Mouse (Mus musculus) forebrain, embryonic 14.5 days (tissue): ENCODE measurements around the gene Cacng4. TPM values are rescaled to one million over a fixed set of nuclear protein-coding genes. Genes with fewer than 3 reads are reported as not detected.

Source experiments
- ATAC-seq: fragments of 200-750 bp; cut with Nextera tagmentation; 2 replicates; pipeline ENCODE4 v1.8.0; 2017; ENCODE audit warnings: mild to moderate bottlenecking, moderate library complexity
- DNase-seq: peaks from one replicate; pipeline ENCODE4 v3.0.0-alpha.2; 2015; ENCODE audit warnings: low spot score
- H3K27ac ChIP-seq: fragments of 300-500 bp; sonication (generic); 2 replicates; pipeline ENCODE4 v1.5.1; 2014; ENCODE audit warnings: low read depth, mild to moderate bottlenecking, control low read depth, low read length, moderate library complexity
- H3K27me3 ChIP-seq: fragments of 300-500 bp; sonication (generic); replicated peaks from 2 replicates; pipeline ENCODE4 v1.6.1; 2014; ENCODE audit warnings: low read length, control low read depth, mixed read lengths; ENCODE audit not compliant: control insufficient read depth, insufficient read depth
- H3K36me3 ChIP-seq: fragments of 300-500 bp; sonication (generic); 2 replicates; pipeline ENCODE4 v1.6.1; 2014; ENCODE audit warnings: low read length, control low read depth; ENCODE audit not compliant: control insufficient read depth, insufficient read depth
- H3K4me1 ChIP-seq: fragments of 300-500 bp; sonication (generic); 2 replicates; pipeline ENCODE4 v1.6.1; 2014; ENCODE audit warnings: antibody characterized with exemption, low read length, control low read depth; ENCODE audit not compliant: control insufficient read depth, insufficient read depth
- H3K4me2 ChIP-seq: fragments of 300-500 bp; sonication (generic); 2 replicates; pipeline ENCODE4 v1.6.1; 2014; ENCODE audit warnings: mild to moderate bottlenecking, control low read depth, low read length
- H3K4me3 ChIP-seq: fragments of 300-500 bp; sonication (generic); 2 replicates; pipeline ENCODE4 v1.5.1; 2014; ENCODE audit warnings: low read depth, low read length, control low read depth
- H3K9ac ChIP-seq: fragments of 300-500 bp; sonication (generic); 2 replicates; pipeline ENCODE4 v1.6.1; 2014; ENCODE audit warnings: mild to moderate bottlenecking, low read length, control low read depth, moderate library complexity
- H3K9me3 ChIP-seq: fragments of 300-500 bp; sonication (generic); replicated peaks from 2 replicates; pipeline ENCODE4 v1.6.1; 2016; ENCODE audit warnings: low read length, control low read depth, mixed read lengths; ENCODE audit not compliant: control insufficient read depth
- WGBS: fragments of 180-500 bp; shearing (Covaris S2); extraction: QIAGEN DNeasy Blood & Tissue Kit; methylation state at CpG from one replicate; pipeline ENCODE4 v1.1.7; 2014; 5-methylcytosine and 5-hydroxymethylcytosine counted together
- polyA plus RNA-seq: library from polyadenylated mRNA; unstranded; fragments of >200 nt; fragmentation: Nextera tagmentation; extraction: Ambion mirVana; gene quantifications from 2 replicates; pipeline ENCODE4 v1.2.1, GENCODE M21; 2014

Gene Cacng4
- polyA plus RNA-seq, 1 experiment from 2014 or later: 35.4 TPM

DNA sequence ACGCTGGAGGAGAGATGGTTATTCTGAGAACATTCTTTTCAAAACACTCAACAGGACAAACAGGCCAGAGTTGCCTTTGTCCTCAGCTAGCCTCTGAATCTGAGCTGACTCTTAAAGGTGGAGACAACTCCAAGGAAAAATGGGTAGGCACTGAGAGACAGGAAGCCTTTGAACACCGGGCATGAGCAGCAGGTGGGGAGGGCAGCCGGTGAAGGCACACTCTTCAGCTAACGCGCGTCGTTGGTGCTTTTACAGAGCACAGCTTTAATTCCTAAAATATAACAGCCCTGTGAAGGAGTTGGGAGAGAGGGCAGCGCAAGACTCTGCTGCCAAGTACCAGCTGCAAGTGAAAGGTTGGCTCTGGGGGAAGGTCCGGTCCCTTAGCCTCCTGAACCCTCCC, 5.0 kb upstream of the Cacng4 start:
- no peak overlapping the region for H3K9ac ChIP-seq
- no peaks in the 10 kb centered on the region for H3K27me3 ChIP-seq
- 23% methylated on average over 9 of the region's 9 CpGs for WGBS
- no peak for ATAC-seq
- H3K9me3 ChIP-seq: no peaks in the 10 kb centered on the region
- no peaks in the 10 kb centered on the region for H3K36me3 ChIP-seq
- H3K4me2 ChIP-seq: no peak overlapping the region
- no peak overlapping the region for H3K4me3 ChIP-seq
- H3K4me1 ChIP-seq: peaks cover 16% of the 10 kb centered on the region
- H3K27ac ChIP-seq: no peak overlapping the region
- DNase-seq: no peak

DNA sequence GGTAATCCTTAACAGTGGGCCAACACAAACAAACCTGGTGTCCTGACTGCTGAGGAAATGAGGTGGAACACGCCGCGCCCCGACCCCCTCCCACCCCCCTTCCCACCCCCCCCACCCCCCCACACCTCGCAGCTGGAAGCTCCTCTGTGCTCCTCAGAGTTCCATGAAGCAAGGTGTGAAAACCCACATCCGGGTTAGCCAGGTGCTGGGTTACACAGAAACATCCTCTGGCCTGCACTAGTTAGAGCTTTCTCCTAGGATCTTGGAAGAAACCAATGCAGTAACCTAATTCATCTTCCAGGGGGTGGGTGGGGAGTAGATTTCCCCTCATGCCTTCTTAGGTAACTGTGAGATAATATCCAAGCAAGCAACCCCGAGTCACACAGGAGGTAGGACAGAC, 2.0 kb upstream of the Cacng4 start:
- H3K4me1 ChIP-seq: peaks cover 32% of the 10 kb centered on the region
- WGBS: 39% methylated on average over 7 of the region's 7 CpGs

DNA sequence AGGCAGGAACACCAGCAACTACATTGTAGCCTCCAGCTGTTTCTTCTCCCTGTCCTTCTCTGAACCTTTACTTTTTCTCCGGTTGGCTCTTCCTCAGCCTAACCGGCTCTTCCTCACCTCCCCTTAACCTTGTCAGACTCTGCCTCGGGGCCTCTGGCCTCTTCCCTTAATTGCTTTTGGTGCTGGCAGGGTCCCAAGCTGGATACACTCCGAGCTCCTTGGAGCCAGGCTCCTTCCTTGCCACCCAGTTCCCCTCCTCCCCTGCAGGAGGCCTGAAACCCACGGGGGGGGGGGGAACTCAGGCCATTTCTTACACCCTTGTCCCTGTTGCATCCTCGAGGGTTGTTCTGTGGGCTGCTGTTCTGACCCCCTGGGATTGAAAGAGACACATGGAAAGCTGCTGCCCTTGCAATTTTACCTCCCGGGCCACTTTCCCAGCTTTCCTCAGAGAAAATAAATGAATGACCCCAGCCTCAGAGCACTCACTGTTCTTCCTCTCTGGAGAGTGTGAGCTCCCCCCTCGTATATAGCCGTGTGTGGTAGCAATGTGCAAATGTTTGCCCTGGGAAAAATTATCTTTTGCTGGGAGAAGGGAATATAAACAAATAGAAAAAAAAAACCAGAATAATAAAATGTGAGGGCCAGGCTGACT, 1.2 kb upstream of the Cacng4 start:
- under 1% methylated on average over 9 of the region's 9 CpGs for WGBS
- Histone ChIP-seq H3K36me3 (no peaks in the 10 kb centered on the region), H3K27me3 (no peaks in the 10 kb centered on the region), H3K27ac (peak overlapping the region; percentile 97), H3K4me1 (peaks cover 32% of the 10 kb centered on the region), H3K4me3 (peak overlapping the region; percentile 73), H3K9me3 (no peaks in the 10 kb centered on the region), H3K9ac (peak overlapping the region; percentile 91), H3K4me2 (peak overlapping the region; percentile 92)
- ATAC-seq (no peak), DNase-seq (peak; percentile 66)

More for the DNA sequence above, 2.0 kb upstream of the Cacng4 start:
- Histone ChIP-seq H3K9me3 (no peaks in the 10 kb centered on the region), H3K4me2 (no peak overlapping the region), H3K4me3 (no peak overlapping the region), H3K36me3 (no peaks in the 10 kb centered on the region), H3K27ac (no peak overlapping the region), H3K9ac (no peak overlapping the region), H3K27me3 (no peaks in the 10 kb centered on the region)
- DNase-seq (no peak), ATAC-seq (no peak)

DNA sequence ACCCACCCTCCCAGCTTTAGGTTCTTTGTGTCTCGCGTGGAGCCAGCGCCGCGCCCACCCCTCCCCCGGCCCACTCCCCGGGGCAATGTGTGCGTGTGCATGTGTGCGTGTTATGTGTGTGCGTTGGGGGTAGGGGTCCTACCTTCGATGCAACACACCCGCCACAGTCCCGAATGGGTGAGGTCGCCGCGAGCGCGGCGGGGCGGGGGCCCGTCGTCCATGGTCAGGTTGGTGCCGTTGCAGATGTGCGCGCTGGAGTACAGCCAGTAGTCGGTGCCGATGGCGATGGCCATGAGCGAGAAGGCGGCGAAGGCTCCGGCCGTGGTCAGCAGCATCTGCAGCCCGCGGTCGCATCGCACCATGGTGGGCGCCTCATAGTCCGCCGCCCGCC, 259 bp downstream of the Cacng4 start:
- no peaks in the 10 kb centered on the region for H3K9me3 ChIP-seq
- WGBS: under 1% methylated on average over 37 of the region's 41 CpGs
- H3K27me3 ChIP-seq: no peaks in the 10 kb centered on the region
- DNase-seq (no peak), ATAC-seq (peak; percentile 30)
- peak overlapping the region; percentile 91 for H3K9ac ChIP-seq
- peaks cover 8% of the 10 kb centered on the region for H3K36me3 ChIP-seq
- peak overlapping the region; percentile 73 for H3K4me3 ChIP-seq
- H3K4me2 ChIP-seq: peak overlapping the region; percentile 92
- peaks cover 32% of the 10 kb centered on the region for H3K4me1 ChIP-seq
- peak overlapping the region; percentile 97 for H3K27ac ChIP-seq

DNA sequence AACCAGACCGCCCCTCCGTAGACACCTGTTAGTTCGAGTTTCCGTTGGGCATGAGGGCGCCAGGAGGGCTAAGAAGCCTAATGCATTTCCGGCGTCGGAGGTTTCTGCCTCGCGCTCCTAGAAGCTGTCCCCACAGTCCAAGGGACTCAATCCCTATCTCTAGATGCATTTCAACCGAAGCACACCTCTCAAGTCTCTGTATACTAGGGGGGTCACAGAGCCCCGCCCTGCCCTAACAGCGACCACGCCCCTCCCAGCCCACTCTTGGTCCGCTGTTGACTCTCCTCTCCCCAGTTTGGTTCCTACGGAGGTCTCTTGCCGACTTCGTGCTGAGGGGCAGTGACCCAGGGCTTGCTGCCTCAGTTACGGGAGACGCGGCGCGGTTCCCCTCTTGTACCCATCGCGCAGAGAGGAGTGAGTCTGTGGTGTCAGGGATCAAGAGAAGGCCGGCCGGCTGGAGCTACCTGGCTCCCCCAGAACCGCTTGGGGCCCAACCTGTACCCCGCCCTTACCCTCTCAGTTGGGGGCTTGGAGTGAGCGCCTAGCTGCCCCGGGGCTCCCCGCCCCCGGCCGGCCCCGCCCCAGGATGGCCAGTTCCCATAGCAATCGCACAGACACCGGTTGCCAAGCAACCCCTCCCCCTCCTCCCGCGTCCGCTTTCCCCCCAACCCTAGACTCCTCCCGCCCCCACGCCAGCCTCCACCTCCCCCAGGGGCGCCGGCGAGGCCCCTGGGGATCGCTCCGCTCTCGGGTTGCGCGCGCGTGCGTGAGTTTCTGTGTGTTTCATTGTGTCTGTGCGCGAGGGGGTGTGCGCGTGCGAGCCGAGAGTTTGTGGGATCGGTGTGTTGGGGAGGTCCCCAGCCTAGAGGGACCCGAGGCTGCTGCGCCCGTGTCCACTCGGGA, 906 bp downstream of the Cacng4 start:
- ATAC-seq (peak; percentile 58), DNase-seq (peak; percentile 87)
- peak overlapping the region; percentile 73 for H3K4me3 ChIP-seq
- H3K4me1 ChIP-seq: peaks cover 32% of the 10 kb centered on the region
- peak overlapping the region; percentile 97 for H3K27ac ChIP-seq
- peaks cover 8% of the 10 kb centered on the region for H3K36me3 ChIP-seq
- H3K9me3 ChIP-seq: no peaks in the 10 kb centered on the region
- WGBS: 1% methylated on average over 63 of the region's 64 CpGs
- H3K27me3 ChIP-seq: no peaks in the 10 kb centered on the region
- H3K4me2 ChIP-seq: peak overlapping the region; percentile 92
- H3K9ac ChIP-seq: peak overlapping the region; percentile 91

DNA sequence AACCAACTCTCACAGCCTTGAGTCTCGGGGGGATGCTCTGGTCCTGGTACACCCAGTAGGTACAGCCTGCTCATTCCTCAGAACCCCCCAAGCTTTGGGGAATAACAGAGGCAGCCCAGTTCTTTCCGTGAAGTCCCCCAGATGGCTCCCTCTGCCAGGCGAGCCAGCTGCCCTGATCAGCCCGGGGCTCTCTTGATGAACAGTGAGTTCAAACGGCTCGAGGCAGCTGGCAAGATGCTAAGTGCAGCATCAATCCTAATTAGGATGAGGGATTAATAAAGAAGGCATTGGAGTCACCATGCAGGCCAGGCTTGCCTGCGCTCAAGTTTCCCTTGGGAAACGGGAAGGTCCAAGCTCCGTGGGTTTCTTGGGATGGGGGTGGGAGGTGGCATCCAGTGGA, 2.2 kb downstream of the Cacng4 start:
- Histone ChIP-seq H3K4me1 (peaks cover 30% of the 10 kb centered on the region), H3K9ac (peak overlapping the region; percentile 91; the same call in 1 of the 2 replicates), H3K4me3 (peak overlapping the region; percentile 73), H3K36me3 (peaks cover 8% of the 10 kb centered on the region), H3K27ac (peak overlapping the region; percentile 57; the same call in 1 of the 2 replicates), H3K9me3 (no peaks in the 10 kb centered on the region), H3K27me3 (no peaks in the 10 kb centered on the region), H3K4me2 (peak overlapping the region; percentile 92)
- peak; percentile 26 for ATAC-seq
- 6% methylated on average over 9 of the region's 9 CpGs for WGBS
- DNase-seq: peak; percentile 80

DNA sequence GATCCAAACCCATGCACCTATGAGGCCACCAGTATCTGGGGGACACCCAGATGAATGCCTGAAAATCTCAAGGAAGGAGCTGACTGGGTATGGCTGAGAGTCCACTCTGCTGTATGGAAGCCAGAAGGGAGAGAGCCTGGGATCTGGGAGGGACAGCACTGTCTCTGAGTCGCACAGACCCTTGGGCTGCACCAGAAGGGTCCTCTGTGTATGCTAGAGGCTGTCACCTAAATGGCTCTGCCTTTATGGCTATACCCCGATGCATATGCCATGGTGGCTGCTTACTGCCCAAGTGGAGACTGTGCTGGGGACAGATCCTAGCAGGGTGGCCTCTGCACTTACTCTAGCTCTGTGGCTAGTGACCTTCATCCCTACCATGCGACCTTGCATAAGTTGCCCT, 8.6 kb downstream of the Cacng4 start:
- Histone ChIP-seq H3K9ac (no peak overlapping the region), H3K36me3 (peaks cover 8% of the 10 kb centered on the region), H3K27ac (no peak overlapping the region), H3K9me3 (no peaks in the 10 kb centered on the region), H3K27me3 (no peaks in the 10 kb centered on the region), H3K4me1 (no peaks in the 10 kb centered on the region), H3K4me2 (no peak overlapping the region), H3K4me3 (no peak overlapping the region)
- no peak for DNase-seq
- 79% methylated on average over 3 of the region's 3 CpGs for WGBS
- ATAC-seq: peak; percentile 37; the same call in 1 of the 2 replicates

DNA sequence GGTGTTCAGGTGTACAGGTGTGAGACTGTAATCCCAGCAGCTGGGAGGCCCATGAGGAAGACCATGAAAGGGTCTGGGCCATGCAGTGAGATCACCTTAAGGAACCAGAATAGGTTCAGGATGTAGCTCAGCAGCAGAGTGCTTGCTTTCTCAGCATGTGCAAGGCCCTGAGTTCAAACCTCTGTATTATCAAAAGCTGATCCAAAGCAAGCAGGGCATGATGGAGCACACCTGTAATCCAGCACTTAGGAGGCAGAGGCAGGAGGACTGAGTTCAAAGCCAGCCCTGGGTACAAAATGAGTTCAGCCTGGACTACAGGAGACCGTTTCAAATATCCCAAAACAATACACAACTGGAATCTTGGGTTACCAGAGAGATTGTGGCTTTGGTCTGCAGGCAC, 9.1 kb downstream of the Cacng4 start:
- Histone ChIP-seq H3K27ac (no peak overlapping the region), H3K27me3 (no peaks in the 10 kb centered on the region), H3K4me2 (no peak overlapping the region), H3K4me3 (no peak overlapping the region), H3K36me3 (peaks cover 8% of the 10 kb centered on the region), H3K4me1 (no peaks in the 10 kb centered on the region), H3K9ac (no peak overlapping the region), H3K9me3 (no peaks in the 10 kb centered on the region)
- DNase-seq (no peak), ATAC-seq (peak; percentile 29; the same call in 1 of the 2 replicates)
- 75% methylated on average over 1 of the region's 1 CpGs for WGBS
